Mouse (Mus musculus) kidney, embryonic 16.5 days (tissue): ENCODE results near the gene Casp1. TPM values are rescaled to one million over a fixed set of nuclear protein-coding genes. Genes with fewer than 3 reads are reported as not detected.

Source experiments
- ATAC-seq: fragments of 200-750 bp; cut with Nextera tagmentation; 2 replicates; pipeline ENCODE4 v1.8.0; 2017; ENCODE audit warnings: moderate TSS enrichment; ENCODE audit not compliant: low FRiP score, low TSS enrichment
- H3K27ac ChIP-seq: fragments of 300-500 bp; sonication (generic); 2 replicates; pipeline ENCODE4 v1.5.1; 2014; ENCODE audit warnings: low read length
- H3K27me3 ChIP-seq: fragments of 300-500 bp; sonication (generic); 2 replicates; pipeline ENCODE4 v1.6.1; 2014; ENCODE audit warnings: low read length, control low read depth, mixed read lengths; ENCODE audit not compliant: insufficient read depth
- H3K36me3 ChIP-seq: fragments of 300-500 bp; sonication (generic); 2 replicates; pipeline ENCODE4 v1.6.1; 2014; ENCODE audit warnings: low read length, control low read depth, mixed read lengths; ENCODE audit not compliant: insufficient read depth
- H3K4me1 ChIP-seq: fragments of 300-500 bp; sonication (generic); 2 replicates; pipeline ENCODE4 v1.6.1; 2014; ENCODE audit warnings: low read length, control low read depth, mixed read lengths; ENCODE audit not compliant: insufficient read depth
- H3K4me2 ChIP-seq: fragments of 300-500 bp; sonication (generic); replicated peaks from 2 replicates; pipeline ENCODE4 v1.6.1; 2014; ENCODE audit warnings: low read depth, low read length
- H3K4me3 ChIP-seq: fragments of 300-500 bp; sonication (generic); 2 replicates; pipeline ENCODE4 v1.5.1; 2014; ENCODE audit warnings: mild to moderate bottlenecking, low read length
- H3K9ac ChIP-seq: fragments of 300-500 bp; sonication (generic); replicated peaks from 2 replicates; pipeline ENCODE4 v1.6.1; 2014; ENCODE audit warnings: low read length
- H3K9me3 ChIP-seq: fragments of 300-500 bp; sonication (generic); 2 replicates; pipeline ENCODE4 v1.6.1; 2016; ENCODE audit warnings: low read length, control low read depth
- WGBS: fragments of 180-500 bp; shearing (Covaris S2); extraction: QIAGEN DNeasy Blood & Tissue Kit; methylation state at CpG from one replicate; pipeline ENCODE4 v1.1.7; 2014; 5-methylcytosine and 5-hydroxymethylcytosine counted together
- polyA plus RNA-seq: library from polyadenylated mRNA; unstranded; fragments of >200 nt; fragmentation: Nextera tagmentation; extraction: Ambion mirVana; gene quantifications from 2 replicates; pipeline ENCODE4 v1.2.1, GENCODE M21; 2015

Gene Casp1
- polyA plus RNA-seq, 1 experiment from 2014 or later: 0.99 TPM

DNA sequence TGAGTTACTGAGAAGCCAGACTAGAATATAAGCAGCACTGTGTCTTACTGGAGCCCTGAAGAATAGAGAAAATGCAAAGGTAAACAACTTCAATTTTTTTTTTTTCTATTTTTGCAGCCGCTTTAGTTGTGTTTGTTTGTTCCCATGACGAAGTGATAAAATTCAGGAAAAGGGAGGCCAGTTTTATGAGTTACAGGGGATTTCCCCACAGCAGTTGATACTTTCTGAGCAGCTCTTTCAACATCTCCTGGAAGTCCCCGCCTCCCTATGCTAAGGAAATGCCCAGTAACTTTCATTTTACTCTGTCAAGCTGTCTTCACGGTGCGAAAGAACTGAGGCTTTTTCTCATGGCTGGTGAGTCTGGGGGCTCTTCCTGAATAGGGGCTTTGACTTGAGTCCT is 10.2 kb downstream of the Casp1 start, which contains the start of gene Casp4:
TSS of gene Casp4 (plus strand) at position 268 of the 400 bp plus-strand sequence.
- H3K36me3 ChIP-seq: no peaks in the 10 kb centered on the region
- peak; percentile 76; the same call in 1 of the 2 replicates for ATAC-seq
- 29% methylated on average over 5 of the region's 5 CpGs for WGBS
- no peaks in the 10 kb centered on the region for H3K27me3 ChIP-seq
- 0 out of 2 replicates have a peak within 1 kb of the TSS, but pooled peaks have one; percentile 24 for H3K27ac ChIP-seq
- peak within 1 kb of the TSS; percentile 42 for H3K4me3 ChIP-seq
- 0 out of 2 replicates have a peak within 1 kb of the TSS, but pooled peaks have one; percentile 8 for H3K9ac ChIP-seq
- no peaks in the 10 kb centered on the region for H3K9me3 ChIP-seq
- peak within 1 kb of the TSS; percentile 41 for H3K4me2 ChIP-seq
- H3K4me1 ChIP-seq: no peaks in the 10 kb centered on the region

GRCm38 (mm10) chr9:5310112-5310511 is 11.8 kb downstream of the Casp1 start:
- Histone ChIP-seq H3K9ac (no peak overlapping the region), H3K27me3 (no peaks in the 10 kb centered on the region), H3K4me3 (no peak overlapping the region), H3K4me1 (no peaks in the 10 kb centered on the region), H3K4me2 (no peak overlapping the region), H3K36me3 (no peaks in the 10 kb centered on the region), H3K9me3 (no peaks in the 10 kb centered on the region), H3K27ac (no peak overlapping the region)
- ATAC-seq: no peak

DNA sequence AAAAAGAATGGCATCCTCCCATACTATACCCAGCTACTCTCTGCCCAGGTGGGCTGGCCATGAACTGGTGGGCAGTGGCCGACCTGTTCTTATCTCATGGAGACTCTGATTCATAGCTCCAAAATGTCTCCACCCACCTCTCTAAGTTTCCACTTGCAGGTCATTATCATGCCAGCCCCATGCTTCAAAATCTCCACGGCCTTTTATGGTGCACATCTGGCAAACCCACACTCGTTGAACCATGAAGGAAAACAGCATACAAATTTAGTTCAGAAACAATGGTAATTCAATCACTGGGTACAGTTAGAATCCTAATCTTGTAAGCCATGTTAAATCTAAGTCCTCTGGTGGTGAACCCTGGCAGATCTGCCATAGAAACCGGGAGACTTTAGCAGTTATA is 13.1 kb downstream of the Casp1 start:
- no peaks in the 10 kb centered on the region for H3K4me1 ChIP-seq
- ATAC-seq: no peak
- H3K4me2 ChIP-seq: no peak overlapping the region
- H3K9ac ChIP-seq: no peak overlapping the region
- WGBS: 64% methylated on average over 4 of the region's 4 CpGs
- H3K9me3 ChIP-seq: no peaks in the 10 kb centered on the region
- no peak overlapping the region for H3K27ac ChIP-seq
- H3K27me3 ChIP-seq: no peaks in the 10 kb centered on the region
- no peak overlapping the region for H3K4me3 ChIP-seq
- H3K36me3 ChIP-seq: no peaks in the 10 kb centered on the region

DNA sequence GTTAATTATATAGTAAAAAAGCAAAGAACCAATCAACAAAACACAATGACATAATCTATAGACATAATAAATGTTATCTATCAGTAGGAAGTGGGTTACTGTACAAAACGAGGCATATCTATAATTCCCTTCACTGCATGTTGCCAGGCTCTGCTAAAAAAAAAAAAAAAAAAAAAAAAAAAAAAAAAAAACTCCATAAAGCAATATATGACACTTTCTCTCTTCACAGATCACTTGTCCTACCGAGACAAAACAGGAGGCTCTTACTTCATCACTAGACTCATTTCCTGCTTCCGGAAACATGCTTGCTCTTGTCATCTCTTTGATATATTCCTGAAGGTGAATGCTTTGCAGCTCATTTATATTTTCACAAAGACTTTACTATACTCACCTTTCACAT is 29.9 kb downstream of the Casp1 start:
- no peak for ATAC-seq

GRCm38 (mm10) chr9:5332441-5332840 is 34.1 kb downstream of the Casp1 start:
- no peak overlapping the region for H3K9ac ChIP-seq
- H3K36me3 ChIP-seq: no peaks in the 10 kb centered on the region
- ATAC-seq: no peak
- no peak overlapping the region for H3K4me2 ChIP-seq
- H3K27me3 ChIP-seq: no peaks in the 10 kb centered on the region
- H3K27ac ChIP-seq: no peak overlapping the region
- H3K4me3 ChIP-seq: no peak overlapping the region
- H3K9me3 ChIP-seq: no peaks in the 10 kb centered on the region
- no peaks in the 10 kb centered on the region for H3K4me1 ChIP-seq

More for the DNA sequence above, 29.9 kb downstream of the Casp1 start:
- H3K27me3 ChIP-seq: no peaks in the 10 kb centered on the region
- H3K4me2 ChIP-seq: no peak overlapping the region
- 62% methylated on average over 3 of the region's 3 CpGs for WGBS
- no peak overlapping the region for H3K4me3 ChIP-seq
- no peaks in the 10 kb centered on the region for H3K4me1 ChIP-seq
- H3K9me3 ChIP-seq: no peaks in the 10 kb centered on the region
- no peak overlapping the region for H3K27ac ChIP-seq
- H3K36me3 ChIP-seq: no peaks in the 10 kb centered on the region
- no peak overlapping the region for H3K9ac ChIP-seq

- Histone ChIP-seq H3K4me2 (no peak overlapping the region), H3K27me3 (no peaks in the 10 kb centered on the region), H3K9ac (no peak overlapping the region), H3K4me1 (no peaks in the 10 kb centered on the region), H3K36me3 (no peaks in the 10 kb centered on the region), H3K27ac (no peak overlapping the region), H3K4me3 (no peak overlapping the region), H3K9me3 (no peaks in the 10 kb centered on the region)
- ATAC-seq: no peak
- WGBS: 92% methylated on average over 1 of the region's 1 CpGs
These were observed 35.1 kb downstream of the Casp1 start for GRCm38 (mm10) chr9:5333422-5333821.

DNA sequence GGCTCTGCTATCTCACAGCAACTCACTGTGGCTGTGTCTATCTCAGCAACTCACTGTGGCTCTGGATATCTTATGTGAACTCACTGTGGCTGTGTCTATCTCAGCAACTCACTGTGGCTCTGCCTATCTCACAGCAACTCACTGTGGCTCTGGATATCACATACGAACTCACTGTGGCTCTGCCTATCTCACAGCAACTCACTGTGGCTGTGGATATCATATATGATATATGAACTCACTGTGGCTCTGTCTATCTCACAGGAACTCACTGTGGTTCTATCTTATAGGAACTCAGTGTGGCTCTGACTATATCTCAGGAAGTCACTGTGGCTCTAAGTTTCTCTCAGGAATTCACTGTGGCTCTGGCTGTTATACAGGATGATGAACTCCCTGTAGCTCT is 44.8 kb downstream of the Casp1 start:
- Histone ChIP-seq H3K9ac (no peak overlapping the region), H3K4me1 (no peaks in the 10 kb centered on the region), H3K27ac (no peak overlapping the region), H3K4me2 (no peak overlapping the region), H3K27me3 (no peaks in the 10 kb centered on the region), H3K9me3 (no peaks in the 10 kb centered on the region), H3K4me3 (no peak overlapping the region), H3K36me3 (no peaks in the 10 kb centered on the region)
- ATAC-seq: no peak
- WGBS: 87% methylated on average over 1 of the region's 1 CpGs

DNA sequence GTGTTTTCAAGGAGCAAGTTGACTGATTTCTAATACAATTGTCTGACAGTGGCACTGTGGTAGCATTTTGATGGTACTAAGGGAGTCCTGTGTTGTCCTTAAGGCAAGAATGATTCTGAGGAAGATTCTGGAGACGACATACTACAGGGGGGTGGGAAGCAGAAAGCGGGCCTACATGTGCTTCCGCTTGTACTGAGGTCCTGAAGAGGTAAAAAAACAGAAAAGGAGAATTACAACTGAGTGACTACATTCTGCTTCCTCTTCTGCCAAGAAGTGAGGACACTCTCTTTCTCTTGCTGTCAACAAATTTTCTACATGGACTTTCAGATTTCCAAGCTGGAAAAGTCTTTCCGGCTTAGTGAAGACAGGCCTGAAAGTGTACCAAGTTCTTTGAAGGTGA is 45.8 kb downstream of the Casp1 start:
- Histone ChIP-seq H3K9me3 (no peaks in the 10 kb centered on the region), H3K4me3 (no peak overlapping the region), H3K27ac (no peak overlapping the region), H3K4me2 (no peak overlapping the region), H3K4me1 (no peaks in the 10 kb centered on the region), H3K27me3 (no peaks in the 10 kb centered on the region), H3K9ac (no peak overlapping the region), H3K36me3 (no peaks in the 10 kb centered on the region)
- ATAC-seq: no peak
- 91% methylated on average over 4 of the region's 4 CpGs for WGBS

DNA sequence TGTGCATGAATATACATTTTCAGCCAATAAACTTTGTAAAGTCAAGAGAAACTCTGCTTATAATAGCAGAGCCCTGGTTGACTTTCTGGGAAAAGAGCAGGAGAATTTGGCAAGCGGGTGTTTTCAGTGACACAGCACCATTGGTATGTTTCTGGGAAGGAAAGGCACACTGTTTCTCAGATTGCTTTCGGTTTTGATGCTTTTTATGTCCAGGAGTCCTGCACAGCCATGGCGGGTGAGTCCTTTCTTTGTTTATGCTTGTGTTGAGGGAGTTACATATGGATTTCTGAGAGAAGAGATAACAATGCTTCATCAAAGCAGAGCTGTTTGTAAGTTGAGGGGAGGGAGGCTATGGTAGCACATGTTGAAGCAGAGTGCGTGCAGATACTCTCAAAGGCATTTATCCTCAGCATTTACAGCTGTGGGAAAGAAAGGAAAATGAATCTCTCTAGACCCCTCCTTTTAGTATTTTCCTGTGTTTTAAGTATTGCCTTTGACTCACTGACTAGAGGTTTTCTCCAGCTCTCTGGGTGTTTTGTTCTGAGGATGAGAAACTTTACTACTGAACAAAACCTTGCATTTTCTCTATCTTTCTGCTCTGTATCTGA is 47.1 kb downstream of the Casp1 start, which contains the start of gene Casp12:
TSS of gene Casp12 (plus strand) at position 140 of the 608 bp plus-strand sequence.
- H3K36me3 ChIP-seq: no peaks in the 10 kb centered on the region
- no peaks in the 10 kb centered on the region for H3K4me1 ChIP-seq
- H3K4me3 ChIP-seq: 0 out of 2 replicates have a peak within 1 kb of the TSS, but pooled peaks have one; percentile 1
- no peaks in the 10 kb centered on the region for H3K9me3 ChIP-seq
- H3K27ac ChIP-seq: peak within 1 kb of the TSS; percentile 40
- H3K4me2 ChIP-seq: peak within 1 kb of the TSS; percentile 30
- 58% methylated on average over 4 of the region's 4 CpGs for WGBS
- no peak within 1 kb of the TSS for H3K9ac ChIP-seq
- H3K27me3 ChIP-seq: no peaks in the 10 kb centered on the region
- ATAC-seq: no peak; the same call in 1 of the 2 replicates

- no peak overlapping the region for H3K4me3 ChIP-seq
- 75% methylated on average over 4 of the region's 4 CpGs for WGBS
- no peak overlapping the region for H3K9ac ChIP-seq
- no peak overlapping the region for H3K4me2 ChIP-seq
- ATAC-seq: no peak
- no peaks in the 10 kb centered on the region for H3K36me3 ChIP-seq
- H3K27me3 ChIP-seq: no peaks in the 10 kb centered on the region
- H3K27ac ChIP-seq: no peak overlapping the region
- no peaks in the 10 kb centered on the region for H3K4me1 ChIP-seq
- H3K9me3 ChIP-seq: no peaks in the 10 kb centered on the region
These were observed 49.1 kb downstream of the Casp1 start for GRCm38 (mm10) chr9:5347381-5347780.
